Mouse (Mus musculus) CH12.LX (cell line): ENCODE data around the gene Ing4. TPM values are rescaled to one million over a fixed set of nuclear protein-coding genes. Genes with fewer than 3 reads are reported as not detected.
A peak's percentile ranks its signal among the peaks of the same experiment; 100 is the strongest.

Source experiments
- DNase-seq: peaks from one replicate; pipeline ENCODE4 v3.0.0-alpha.2; 2013; ENCODE audit errors: extremely low read depth
- H3K27ac ChIP-seq: 2 replicates; pipeline ENCODE4 v1.5.1; 2012; ENCODE audit warnings: low read depth, mild to moderate bottlenecking, control low read depth, moderate library complexity; ENCODE audit not compliant: insufficient read depth
- H3K27me3 ChIP-seq: replicated peaks from 2 replicates; pipeline ENCODE3; 2012; ENCODE audit warnings: inconsistent platforms
- H3K36me3 ChIP-seq, 2 experiments: replicated peaks in 1 of 2; 2 replicates each; pipeline versions ENCODE3 to v1.6.1; 2012; ENCODE audit warnings: inconsistent platforms in 1 of 2, low read length in 1 of 2, mild to moderate bottlenecking in 1 of 2, mixed read lengths in 1 of 2, moderate library complexity in 1 of 2; ENCODE audit not compliant: control insufficient read depth in 1 of 2, insufficient read depth in 1 of 2
- H3K4me1 ChIP-seq, 2 experiments: 2 replicates each; pipeline ENCODE4 v1.6.1; 2012; ENCODE audit warnings: inconsistent platforms in 1 of 2, moderate library complexity in 1 of 2; ENCODE audit not compliant: insufficient read depth in 2 of 2, control insufficient read depth in 1 of 2
- H3K4me2 ChIP-seq: 2 replicates; pipeline ENCODE4 v1.6.1; 2012; ENCODE audit warnings: low read depth, mild to moderate bottlenecking, control low read depth; ENCODE audit not compliant: poor library complexity, insufficient read depth, severe bottlenecking
- H3K4me3 ChIP-seq, 3 experiments: fragments of 150-350 bp in 1 of 3; sonication (generic) in 1 of 3; replicated peaks in 1 of 3; 2 replicates each; pipeline versions ENCODE3 to v1.5.1; 2011 to 2012; ENCODE audit warnings: low read depth in 2 of 3, low read length in 2 of 3, mild to moderate bottlenecking in 2 of 3, moderate library complexity in 2 of 3, control low read depth in 1 of 3, improper control_type of control experiment in 1 of 3, inconsistent platforms in 1 of 3, mixed read lengths in 1 of 3; ENCODE audit not compliant: poor library complexity in 1 of 3
- H3K79me2 ChIP-seq: replicated peaks from 2 replicates; pipeline ENCODE4 v1.6.1; 2012; ENCODE audit warnings: mild to moderate bottlenecking, moderate library complexity; ENCODE audit not compliant: control insufficient read depth, poor library complexity, insufficient read depth, severe bottlenecking; ENCODE audit errors: extremely low read depth
- H3K9ac ChIP-seq: 2 replicates; pipeline ENCODE4 v1.6.1; 2012; ENCODE audit warnings: low read depth, mild to moderate bottlenecking, control low read depth, moderate library complexity; ENCODE audit not compliant: insufficient read depth
- H3K9me3 ChIP-seq: replicated peaks from 2 replicates; pipeline ENCODE3; 2012; ENCODE audit warnings: low read length, inconsistent platforms, mixed read lengths
- BHLHE40 ChIP-seq: IDR thresholded peaks from 2 replicates; pipeline ENCODE4 v1.6.1; 2011; ENCODE audit warnings: mild to moderate bottlenecking, low read depth, low read length, improper control_type of control experiment
- CHD1 ChIP-seq: IDR thresholded peaks from 2 replicates; pipeline ENCODE4 v1.6.1; 2012; ENCODE audit warnings: low read depth, low read length, improper control_type of control experiment, inconsistent platforms
- CHD2 ChIP-seq: IDR thresholded peaks from 2 replicates; pipeline ENCODE4 v1.6.1; 2011; ENCODE audit warnings: low read length, improper control_type of control experiment
- E2F4 ChIP-seq: IDR thresholded peaks from 2 replicates; pipeline ENCODE4 v1.6.1; 2011; ENCODE audit warnings: low read depth, low read length, improper control_type of control experiment; ENCODE audit not compliant: insufficient replicate concordance
- EP300 ChIP-seq: IDR thresholded peaks from 2 replicates; pipeline ENCODE4 v1.6.1; 2011; ENCODE audit warnings: low read length, improper control_type of control experiment
- HCFC1 ChIP-seq: IDR thresholded peaks from 2 replicates; pipeline ENCODE4 v1.6.1; 2012; ENCODE audit warnings: low read depth, mild to moderate bottlenecking, inconsistent platforms, low read length, improper control_type of control experiment
- JUN ChIP-seq: IDR thresholded peaks from 2 replicates; pipeline ENCODE4 v1.6.1; 2011; ENCODE audit warnings: low read depth, mild to moderate bottlenecking, low read length, improper control_type of control experiment, moderate library complexity; ENCODE audit not compliant: insufficient read depth
- JUND ChIP-seq: conservative IDR thresholded peaks from 2 replicates; pipeline ENCODE4 v1.6.1; 2011; ENCODE audit warnings: low read depth, low read length, improper control_type of control experiment
- KAT2A ChIP-seq: IDR thresholded peaks from 2 replicates; pipeline ENCODE4 v1.6.1; 2012; ENCODE audit warnings: low read length, improper control_type of control experiment, inconsistent platforms; ENCODE audit not compliant: insufficient replicate concordance
- MAX ChIP-seq: IDR thresholded peaks from 2 replicates; pipeline ENCODE4 v1.6.1; 2011; ENCODE audit warnings: low read length, improper control_type of control experiment
- NRF1 ChIP-seq: IDR thresholded peaks from 2 replicates; pipeline ENCODE4 v1.6.1; 2014; ENCODE audit warnings: low read depth, mild to moderate bottlenecking, inconsistent platforms, low read length, improper control_type of control experiment, moderate library complexity
- SMC3 ChIP-seq: IDR thresholded peaks from 2 replicates; pipeline ENCODE4 v1.6.1; 2011; ENCODE audit warnings: low read depth, low read length, improper control_type of control experiment
- TCF12 ChIP-seq: IDR thresholded peaks from 2 replicates; pipeline ENCODE4 v1.6.1; 2014; ENCODE audit warnings: low read depth, mild to moderate bottlenecking, inconsistent platforms, low read length, improper control_type of control experiment
- UBTF ChIP-seq: IDR thresholded peaks from 2 replicates; pipeline ENCODE4 v1.6.1; 2012; ENCODE audit warnings: low read depth, mild to moderate bottlenecking, inconsistent platforms, low read length, improper control_type of control experiment, moderate library complexity
- USF2 ChIP-seq: conservative IDR thresholded peaks from 2 replicates; pipeline ENCODE4 v1.6.1; 2011; ENCODE audit warnings: low read depth, low read length, improper control_type of control experiment
- ZMIZ1 ChIP-seq: IDR thresholded peaks from 2 replicates; pipeline ENCODE4 v1.6.1; 2012; ENCODE audit warnings: low read depth, mild to moderate bottlenecking, inconsistent platforms, low read length, improper control_type of control experiment
- ZNF384 ChIP-seq: IDR thresholded peaks from 2 replicates; pipeline ENCODE4 v1.6.1; 2012; ENCODE audit warnings: low read depth, low read length, improper control_type of control experiment, inconsistent platforms
- dilution Hi-C: fragments of 300-500 bp; cut with MboI; formaldehyde crosslinking; loops from 2 replicates; pipeline ENCODE4 v1.14.3; 2020; ENCODE audit warnings: low sequenced_read_pairs; ENCODE audit not compliant: extremely low pct_unique_long_range_greater_than_20kb, extremely low pct_ligation_motif_present
- in situ Hi-C: fragments of 300-500 bp; cut with MboI; formaldehyde crosslinking; loops from 3 replicates; pipeline ENCODE4 v1.14.3; 2019; ENCODE audit warnings: low sequenced_read_pairs, low pct_ligation_motif_present, low pct_unique_long_range_greater_than_20kb, mixed read lengths
- polyA plus RNA-seq: library from polyadenylated mRNA; unstranded; fragments of >175 nt; gene quantifications from 2 replicates; pipeline ENCODE4 v1.2.1, GENCODE M21; 2012; ENCODE audit warnings: low read depth; ENCODE audit not compliant: insufficient read length
- total RNA-seq, 2 experiments: library from RNA; depleted of rRNA; stranded (reverse); fragments of 300-350 nt in 1 of 2; fragments of >200 nt in 1 of 2; gene quantifications; 2 replicates each; pipeline ENCODE4 v1.2.3; 2012 to 2014

The Ing4 gene
- total and polyA plus RNA-seq, 3 experiments, result 21.3 to 31.3 (median 27.3) TPM

DNA sequence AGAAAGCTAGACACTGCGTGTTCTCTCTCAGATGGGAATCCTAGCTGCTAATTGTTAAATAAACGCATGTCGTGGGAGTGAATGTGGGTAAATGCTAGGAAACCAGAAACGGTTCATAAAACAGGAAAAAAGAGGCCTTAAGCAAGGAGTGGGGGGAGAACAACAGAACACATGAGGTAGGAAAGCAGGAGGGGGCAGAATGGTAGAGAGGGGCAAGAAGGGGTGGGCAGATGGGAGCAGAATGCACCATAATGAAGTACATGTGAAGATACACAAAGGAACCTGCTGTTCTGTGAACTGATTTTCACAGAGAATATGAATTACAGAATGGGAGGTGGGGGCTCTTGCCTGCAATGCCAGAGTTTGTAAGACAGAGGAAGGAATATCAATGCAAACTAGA is 47.3 kb upstream of the Ing4 start:
- TF ChIP-seq CHD1, result no peak
- TF ChIP-seq HCFC1, result no peak
- no peak for TF ChIP-seq JUND
- TF ChIP-seq ZMIZ1, result no peak
- TF ChIP-seq CHD2, result no peak
- TF ChIP-seq MAX, result no peak
- TF ChIP-seq KAT2A, result no peak
- no peak for TF ChIP-seq E2F4
- no peak for TF ChIP-seq EP300
- no peak for TF ChIP-seq TCF12
- TF ChIP-seq SMC3, result no peak
- H3K4me1 ChIP-seq, result peaks cover 4 to 5% of the 10 kb centered on the region in 2 experiments; a peak in 3 of 4 replicates
- dilution Hi-C loops, result no loop called here
- peaks cover 56% of the 10 kb centered on the region for H3K27me3 ChIP-seq
- H3K9ac ChIP-seq, result no peak overlapping the region
- DNase-seq, result no peak
- no peaks in the 10 kb centered on the region for H3K79me2 ChIP-seq
- peaks cover 12% of the 10 kb centered on the region for H3K9me3 ChIP-seq
- no peak overlapping the region for H3K4me2 ChIP-seq
- in situ Hi-C loops, result no loop called here
- H3K36me3 ChIP-seq, result no peaks in the 10 kb centered on the region
- no peak overlapping the region for H3K27ac ChIP-seq
- no peak overlapping the region for H3K4me3 ChIP-seq

DNA sequence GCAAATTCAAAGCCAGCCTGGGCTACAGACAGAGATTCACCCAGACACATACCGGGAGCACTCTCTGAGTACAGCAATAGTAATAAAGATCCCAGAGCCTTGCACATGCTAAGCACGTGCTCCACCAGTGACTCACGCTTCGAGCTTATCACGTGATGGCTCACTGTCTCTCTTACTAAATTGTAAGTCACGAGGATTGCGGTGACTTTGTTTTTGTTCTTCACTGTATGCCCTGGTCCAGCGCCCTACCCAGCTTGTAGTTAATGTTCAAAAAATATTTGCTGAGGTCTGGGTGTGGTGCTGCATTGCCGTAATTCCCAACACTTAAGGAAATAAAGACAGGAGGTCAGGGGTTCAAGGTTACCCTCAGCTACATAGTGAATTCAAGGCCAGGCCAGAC is 46.2 kb upstream of the Ing4 start:
- dilution Hi-C loops, result no loop called here
- H3K27ac ChIP-seq, result no peak overlapping the region
- DNase-seq, result no peak
- in situ Hi-C loops, result no loop called here
- no peak overlapping the region for H3K4me2 ChIP-seq
- peaks cover 6 to 11% of the 10 kb centered on the region in 2 experiments for H3K4me1 ChIP-seq
- peaks cover 64% of the 10 kb centered on the region for H3K27me3 ChIP-seq
- H3K4me3 ChIP-seq, result no peak overlapping the region
- peaks cover 12% of the 10 kb centered on the region for H3K9me3 ChIP-seq
- H3K79me2 ChIP-seq, result no peaks in the 10 kb centered on the region
- no peaks in the 10 kb centered on the region for H3K36me3 ChIP-seq
- TF ChIP-seq USF2 (no peak), UBTF (no peak), JUN (no peak), ZNF384 (no peak), NRF1 (no peak), BHLHE40 (peak; percentile 60)
- H3K9ac ChIP-seq, result no peak overlapping the region
